Mouse (Mus musculus) MEL (cell line): Measurements from ENCODE around the gene Lyar.

Source experiments
- MXI1 ChIP-seq: IDR thresholded peaks from 2 replicates; pipeline ENCODE4 v1.6.1; 2011; ENCODE audit warnings: mild to moderate bottlenecking, low read depth, low read length, improper control_type of control experiment
- POLR2A ChIP-seq, 2 experiments: IDR thresholded peaks; 2 replicates each; pipeline ENCODE4 v1.6.1; 2011 to 2012; ENCODE audit warnings: low read length in 2 of 2, mild to moderate bottlenecking in 2 of 2, control low read depth in 1 of 2, improper control_type of control experiment in 1 of 2, low read depth in 1 of 2, moderate library complexity in 1 of 2; ENCODE audit not compliant: control insufficient read depth in 1 of 2, insufficient read depth in 1 of 2, poor library complexity in 1 of 2
- ZMIZ1 ChIP-seq: IDR thresholded peaks from 2 replicates; pipeline ENCODE4 v1.6.1; 2012; ENCODE audit warnings: low read depth, mild to moderate bottlenecking, inconsistent platforms, low read length, improper control_type of control experiment, moderate library complexity

DNA sequence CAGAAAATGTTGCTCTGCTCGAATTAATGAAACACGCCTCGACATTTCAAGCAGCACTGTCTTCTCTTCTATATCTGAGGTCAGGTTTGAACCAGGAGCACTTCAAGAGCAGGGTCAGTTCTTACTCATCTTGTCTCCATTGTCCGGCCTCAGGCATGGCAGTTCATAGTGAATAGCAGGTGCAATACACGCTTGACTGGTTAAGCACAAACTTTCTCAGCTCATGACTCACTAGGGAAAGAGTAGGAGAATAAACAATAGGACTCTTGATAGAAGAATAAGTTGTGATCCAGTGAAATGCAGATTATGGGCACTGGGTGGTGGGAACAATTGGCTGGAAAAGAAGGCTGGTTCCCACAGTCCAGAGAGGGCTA lies 38.5 kb downstream of the Lyar start:
- TF ChIP-seq POLR2A (IDR thresholded peaks at IDR 0.05; ENCODE audit: control insufficient read depth in 1 of 2, insufficient read depth in 1 of 2, low read depth in 1 of 2, low read length in 2 of 2, poor library complexity in 1 of 2) = no peak
- no peak for TF ChIP-seq MXI1
- no peak for TF ChIP-seq ZMIZ1
